Mouse (Mus musculus) lung, postnatal 0 days (tissue): ENCODE measurements around the gene Erp29. TPM values are rescaled to one million over a fixed set of nuclear protein-coding genes. Genes with fewer than 3 reads are reported as not detected.

Experiments
- ATAC-seq: fragments of 200-750 bp; cut with Nextera tagmentation; 2 replicates; pipeline ENCODE4 v1.8.0; 2017; ENCODE audit warnings: moderate library complexity
- DNase-seq: peaks from one replicate; pipeline ENCODE4 v3.0.0-alpha.2; 2016; ENCODE audit warnings: low spot score
- H3K27ac ChIP-seq: fragments of 300-500 bp; sonication (generic); 2 replicates; pipeline ENCODE4 v1.5.1; 2014; ENCODE audit warnings: antibody characterized with exemption, mild to moderate bottlenecking, low read length, mixed read lengths
- H3K27me3 ChIP-seq: fragments of 300-500 bp; sonication (generic); replicated peaks from 2 replicates; pipeline ENCODE4 v1.6.1; 2014; ENCODE audit warnings: low read length, mixed read lengths; ENCODE audit not compliant: insufficient read depth
- H3K36me3 ChIP-seq: fragments of 300-500 bp; sonication (generic); 2 replicates; pipeline ENCODE4 v1.6.1; 2014; ENCODE audit warnings: low read length, mixed read lengths; ENCODE audit not compliant: insufficient read depth
- H3K4me1 ChIP-seq: fragments of 300-500 bp; sonication (generic); 2 replicates; pipeline ENCODE4 v1.6.1; 2014; ENCODE audit warnings: antibody characterized with exemption, low read depth, low read length, mixed read lengths; ENCODE audit not compliant: insufficient read depth
- H3K4me2 ChIP-seq: fragments of 300-500 bp; sonication (generic); replicated peaks from 2 replicates; pipeline ENCODE4 v1.6.1; 2014; ENCODE audit warnings: low read depth, mild to moderate bottlenecking, low read length, moderate library complexity, mixed read lengths
- H3K4me3 ChIP-seq: fragments of 300-500 bp; sonication (generic); 2 replicates; pipeline ENCODE4 v1.5.1; 2014; ENCODE audit warnings: low read depth, low read length
- H3K9ac ChIP-seq: fragments of 300-500 bp; sonication (generic); replicated peaks from 2 replicates; pipeline ENCODE4 v1.6.1; 2014; ENCODE audit warnings: low read depth, mild to moderate bottlenecking
- H3K9me3 ChIP-seq: fragments of 300-500 bp; sonication (generic); 2 replicates; pipeline ENCODE4 v1.6.1; 2016; ENCODE audit warnings: low read length, mixed read lengths
- CTCF ChIP-seq: IDR thresholded peaks from 2 replicates; pipeline ENCODE4 v1.5.1; 2016; ENCODE audit warnings: antibody characterized with exemption, mild to moderate bottlenecking
- EP300 ChIP-seq: IDR thresholded peaks from 2 replicates; pipeline ENCODE4 v1.6.1; 2016; ENCODE audit warnings: antibody characterized with exemption, mild to moderate bottlenecking, control low read depth
- WGBS: fragments of 180-500 bp; shearing (Covaris S2); extraction: QIAGEN DNeasy Blood & Tissue Kit; methylation state at CpG from one replicate; pipeline ENCODE4 v1.1.7; 2014; 5-methylcytosine and 5-hydroxymethylcytosine counted together
- polyA plus RNA-seq: library from polyadenylated mRNA; unstranded; fragments of >200 nt; fragmentation: Nextera tagmentation; extraction: Ambion mirVana; gene quantifications from 2 replicates; pipeline ENCODE4 v1.2.1, GENCODE M21; 2015

Gene Erp29
- polyA plus RNA-seq, 1 experiment from 2014 or later, result 123 TPM

GRCm38 (mm10) chr5:121397187-121398145, 54.8 kb downstream of the Erp29 start, which contains the start of gene Naa25:
Gene Naa25, plus strand, starts transcription at chr5:121397936.
- 6% methylated on average over 48 of the region's 53 CpGs for WGBS
- ATAC-seq, result peak; percentile 95

GRCm38 (mm10) chr5:121395621-121396020, 56.7 kb downstream of the Erp29 start:
- H3K9ac ChIP-seq, result no peak overlapping the region
- ATAC-seq, result no peak
- no peak for DNase-seq
- no peak overlapping the region for H3K27ac ChIP-seq
- no peak overlapping the region for H3K4me3 ChIP-seq
- no peak overlapping the region for H3K4me2 ChIP-seq
- no peaks in the 10 kb centered on the region for H3K9me3 ChIP-seq
- no peak for TF ChIP-seq EP300
- no peak for TF ChIP-seq CTCF
- WGBS, result 77% methylated on average over 5 of the region's 5 CpGs
- no peaks in the 10 kb centered on the region for H3K36me3 ChIP-seq
- H3K4me1 ChIP-seq, result no peaks in the 10 kb centered on the region; the same call in 1 of the 2 replicates
- H3K27me3 ChIP-seq, result no peaks in the 10 kb centered on the region

More at GRCm38 (mm10) chr5:121397187-121398145, 54.8 kb downstream of the Erp29 start, which contains the start of gene Naa25:
- Histone ChIP-seq H3K4me1 (no peaks in the 10 kb centered on the region; the same call in 1 of the 2 replicates), H3K27ac (peak within 1 kb of the TSS; percentile 90), H3K9ac (peak within 1 kb of the TSS; percentile 75), H3K4me2 (peak within 1 kb of the TSS; percentile 97), H3K9me3 (no peaks in the 10 kb centered on the region), H3K36me3 (no peaks in the 10 kb centered on the region), H3K27me3 (no peaks in the 10 kb centered on the region), H3K4me3 (peak within 1 kb of the TSS; percentile 87)
- peak; percentile 98 for DNase-seq
- TF ChIP-seq EP300 (peak; percentile 68), CTCF (no peak)

- no peaks in the 10 kb centered on the region for H3K36me3 ChIP-seq
- H3K4me2 ChIP-seq, result no peak overlapping the region
- DNase-seq (no peak), ATAC-seq (no peak)
- TF ChIP-seq CTCF (no peak), EP300 (no peak)
- H3K9ac ChIP-seq, result no peak overlapping the region
- H3K9me3 ChIP-seq, result no peaks in the 10 kb centered on the region
- WGBS, result 71% methylated on average over 3 of the region's 3 CpGs
- no peaks in the 10 kb centered on the region for H3K27me3 ChIP-seq
- no peak overlapping the region for H3K27ac ChIP-seq
- no peak overlapping the region for H3K4me3 ChIP-seq
- no peaks in the 10 kb centered on the region; the same call in 1 of the 2 replicates for H3K4me1 ChIP-seq
Observed at GRCm38 (mm10) chr5:121393402-121393801, 58.9 kb downstream of the Erp29 start.

- 47% methylated on average over 16 of the region's 16 CpGs for WGBS
- TF ChIP-seq CTCF (peak; percentile 84), EP300 (no peak)
- no peak overlapping the region for H3K4me3 ChIP-seq
- H3K4me2 ChIP-seq, result no peak overlapping the region
- no peaks in the 10 kb centered on the region for H3K27me3 ChIP-seq
- H3K9ac ChIP-seq, result no peak overlapping the region
- no peaks in the 10 kb centered on the region for H3K36me3 ChIP-seq
- H3K4me1 ChIP-seq, result no peaks in the 10 kb centered on the region
- no peak overlapping the region for H3K27ac ChIP-seq
- H3K9me3 ChIP-seq, result no peaks in the 10 kb centered on the region
- DNase-seq (peak; percentile 53), ATAC-seq (no peak)
Observed at GRCm38 (mm10) chr5:121392667-121393380, 59.5 kb downstream of the Erp29 start.

- Histone ChIP-seq H3K4me3 (no peak overlapping the region), H3K9ac (no peak overlapping the region), H3K36me3 (no peaks in the 10 kb centered on the region), H3K9me3 (no peaks in the 10 kb centered on the region), H3K4me2 (no peak overlapping the region), H3K27me3 (no peaks in the 10 kb centered on the region), H3K4me1 (no peaks in the 10 kb centered on the region), H3K27ac (no peak overlapping the region)
- TF ChIP-seq CTCF (no peak), EP300 (no peak)
- DNase-seq (no peak), ATAC-seq (no peak)
Observed at GRCm38 (mm10) chr5:121389691-121390090, 62.6 kb downstream of the Erp29 start.

GRCm38 (mm10) chr5:121389106-121389505, 63.2 kb downstream of the Erp29 start:
- Histone ChIP-seq H3K4me2 (no peak overlapping the region), H3K27ac (no peak overlapping the region), H3K4me3 (no peak overlapping the region), H3K9ac (no peak overlapping the region), H3K4me1 (no peaks in the 10 kb centered on the region), H3K36me3 (no peaks in the 10 kb centered on the region), H3K27me3 (no peaks in the 10 kb centered on the region), H3K9me3 (no peaks in the 10 kb centered on the region)
- WGBS, result 53% methylated on average over 7 of the region's 7 CpGs
- DNase-seq (peak; percentile 35), ATAC-seq (no peak)
- TF ChIP-seq CTCF, result no peak
- no peak for TF ChIP-seq EP300
